Mouse (Mus musculus): ENCODE measurements at regions not wholly inside any gene's neighbourhood (a gene's known extent, or its start where the extent isn't known, plus 50 kb on each side); places are given as distances from the start of the nearest gene placed in this dataset.

DNA sequence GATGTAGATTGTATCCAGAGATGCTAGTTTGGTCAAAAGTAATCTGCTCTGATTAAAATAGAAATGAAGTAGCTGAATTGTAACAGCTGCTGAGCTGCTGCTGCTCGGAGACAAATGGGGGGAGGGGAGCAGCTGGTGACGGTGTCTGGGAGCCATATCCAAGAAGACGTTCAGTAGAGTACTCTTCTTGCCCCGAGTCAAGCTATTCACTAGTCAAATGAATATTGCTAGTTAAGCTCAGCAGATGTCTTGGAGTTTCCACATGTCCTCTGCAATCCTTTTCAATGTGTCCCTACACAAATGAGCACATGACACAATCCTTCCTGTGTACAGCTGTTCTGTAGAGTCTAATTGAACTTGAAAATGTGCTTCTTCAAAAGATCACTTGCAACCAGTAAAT, 71.7 kb downstream of the Tex35 start:
- TF ChIP-seq CTCF (IDR thresholded peaks at IDR 0.05; ENCODE audit: borderline replicate concordance, extremely low read depth, insufficient read depth, insufficient read length): no peak
- TF ChIP-seq POLR2A (IDR thresholded peaks at IDR 0.05; ENCODE audit: borderline replicate concordance, extremely low read depth, insufficient read depth, insufficient read length, poor library complexity, severe bottlenecking): no peak

All from brain, embryonic 14.5 days (tissue).